Mouse (Mus musculus) ES-CJ7 (cell line): ENCODE data around the gene Jdp2.
"Not testable (repeated sequence)": the region's sequence is repeated elsewhere in the genome, so short reads cannot be mapped to it uniquely, and the experiment has no call there.

Experiments
- DNase-seq: peaks from one replicate; pipeline ENCODE4 v3.0.0; 2011; ENCODE audit warnings: low read depth, low spot score

The Jdp2 gene

GRCm38 (mm10) chr12:85637932-85638331 is 39.1 kb downstream of the Jdp2 start:
- DNase-seq: no peak

GRCm38 (mm10) chr12:85638541-85639325 is 39.9 kb downstream of the Jdp2 start:
- peak; percentile 42 for DNase-seq

GRCm38 (mm10) chr12:85639326-85640008 is 40.6 kb downstream of the Jdp2 start:
- no peak for DNase-seq

GRCm38 (mm10) chr12:85640852-85641563 is 42.2 kb downstream of the Jdp2 start:
- DNase-seq: no peak

- no peak for DNase-seq
These were observed 42.7 kb downstream of the Jdp2 start for GRCm38 (mm10) chr12:85641564-85641931.

- no peak for DNase-seq
These were observed 44.9 kb downstream of the Jdp2 start for GRCm38 (mm10) chr12:85643735-85644134.

- peak; percentile 48 for DNase-seq
These were observed 46.8 kb downstream of the Jdp2 start for GRCm38 (mm10) chr12:85645664-85646063.

GRCm38 (mm10) chr12:85647346-85647745 is 48.5 kb downstream of the Jdp2 start:
- peak; percentile 44 for DNase-seq

- DNase-seq: no peak
These were observed 49.1 kb downstream of the Jdp2 start for GRCm38 (mm10) chr12:85647955-85648354.

GRCm38 (mm10) chr12:85659319-85659718 is 60.5 kb downstream of the Jdp2 start:
- no peak for DNase-seq

GRCm38 (mm10) chr12:85660855-85661254 is 62.0 kb downstream of the Jdp2 start:
- DNase-seq: no peak

- not testable (repeated sequence) for DNase-seq
These were observed 63.4 kb downstream of the Jdp2 start for GRCm38 (mm10) chr12:85662232-85662631.

GRCm38 (mm10) chr12:85662896-85663295 is 64.1 kb downstream of the Jdp2 start:
- peak; percentile 75 for DNase-seq

GRCm38 (mm10) chr12:85666112-85666511 is 67.3 kb downstream of the Jdp2 start:
- DNase-seq: no peak

- peak; percentile 52 for DNase-seq
These were observed 68.2 kb downstream of the Jdp2 start for GRCm38 (mm10) chr12:85667071-85667470.

GRCm38 (mm10) chr12:85668696-85669095 is 69.9 kb downstream of the Jdp2 start:
- no peak for DNase-seq

- DNase-seq: no peak
These were observed 71.3 kb downstream of the Jdp2 start for GRCm38 (mm10) chr12:85670080-85670479.

GRCm38 (mm10) chr12:85673914-85674313 is 75.1 kb downstream of the Jdp2 start:
- DNase-seq: no peak

- no peak for DNase-seq
These were observed 80.3 kb downstream of the Jdp2 start for GRCm38 (mm10) chr12:85679117-85679516.

GRCm38 (mm10) chr12:85679808-85680207 is 81.0 kb downstream of the Jdp2 start:
- no peak for DNase-seq

GRCm38 (mm10) chr12:85682328-85682727 is 83.5 kb downstream of the Jdp2 start:
- peak; percentile 32 for DNase-seq
